Mouse (Mus musculus): ENCODE data around the gene Txndc15. TPM values are rescaled to one million over a fixed set of nuclear protein-coding genes. Genes with fewer than 3 reads are reported as not detected.

The Txndc15 gene
- polyA plus RNA-seq, 1 experiment = 63.9 TPM

GRCm38 (mm10) chr13:55727120-55727838 is 12.8 kb downstream of the Txndc15 start, which contains the start of gene Pcbd2:
Gene Pcbd2 (plus strand): TSS chr13:55727368.
- TF ChIP-seq POLR2A (IDR thresholded peaks at IDR 0.05; ENCODE audit: extremely low read depth, insufficient read depth, low read length) (peak; percentile 14; the same call in 1 of the 2 replicates), CTCF (IDR thresholded peaks at IDR 0.05; ENCODE audit: extremely low read depth, insufficient read depth, low read length) (no peak)
- Histone ChIP-seq H3K4me3 (ENCODE audit: insufficient read depth, low read length) (peak within 1 kb of the TSS; percentile 92), H3K27ac (ENCODE audit: insufficient read depth, low read length) (peak within 1 kb of the TSS; percentile 97), H3K4me1 (ENCODE audit: control insufficient read depth, insufficient read depth, low read length) (no peaks in the 10 kb centered on the region)

GRCm38 (mm10) chr13:55727839-55728238 is 13.4 kb downstream of the Txndc15 start:
- Histone ChIP-seq H3K27ac (ENCODE audit: insufficient read depth, low read length) (peak overlapping the region; percentile 97), H3K4me3 (ENCODE audit: insufficient read depth, low read length) (peak overlapping the region; percentile 92), H3K4me1 (ENCODE audit: control insufficient read depth, insufficient read depth, low read length) (no peaks in the 10 kb centered on the region)
- no peak for TF ChIP-seq POLR2A (IDR thresholded peaks at IDR 0.05; ENCODE audit: extremely low read depth, insufficient read depth, low read length)
- TF ChIP-seq CTCF (IDR thresholded peaks at IDR 0.05; ENCODE audit: extremely low read depth, insufficient read depth, low read length) = peak; percentile 51; the same call in 1 of the 2 replicates

- no peak overlapping the region for H3K27ac ChIP-seq (ENCODE audit: insufficient read depth, low read length)
- TF ChIP-seq POLR2A (IDR thresholded peaks at IDR 0.05; ENCODE audit: extremely low read depth, insufficient read depth, low read length) = no peak
- TF ChIP-seq CTCF (IDR thresholded peaks at IDR 0.05; ENCODE audit: extremely low read depth, insufficient read depth, low read length) = no peak
These were observed 16.3 kb downstream of the Txndc15 start for GRCm38 (mm10) chr13:55730716-55731115.

GRCm38 (mm10) chr13:55732121-55732520 is 17.7 kb downstream of the Txndc15 start:
- Histone ChIP-seq H3K4me1 (ENCODE audit: control insufficient read depth, insufficient read depth, low read length) (no peaks in the 10 kb centered on the region), H3K27ac (ENCODE audit: insufficient read depth, low read length) (no peak overlapping the region)
- no peak for TF ChIP-seq CTCF (IDR thresholded peaks at IDR 0.05; ENCODE audit: extremely low read depth, insufficient read depth, low read length)
- no peak for TF ChIP-seq POLR2A (IDR thresholded peaks at IDR 0.05; ENCODE audit: extremely low read depth, insufficient read depth, low read length)

More at GRCm38 (mm10) chr13:55730716-55731115, 16.3 kb downstream of the Txndc15 start:
- Histone ChIP-seq H3K4me3 (ENCODE audit: insufficient read depth, low read length) (no peak overlapping the region), H3K4me1 (ENCODE audit: control insufficient read depth, insufficient read depth, low read length) (no peaks in the 10 kb centered on the region)

GRCm38 (mm10) chr13:55733628-55734502 is 19.4 kb downstream of the Txndc15 start:
- H3K4me1 ChIP-seq (ENCODE audit: control insufficient read depth, insufficient read depth, low read length) = no peaks in the 10 kb centered on the region
- TF ChIP-seq CTCF (IDR thresholded peaks at IDR 0.05; ENCODE audit: extremely low read depth, insufficient read depth, low read length) (no peak), POLR2A (IDR thresholded peaks at IDR 0.05; ENCODE audit: extremely low read depth, insufficient read depth, low read length) (no peak)

More at GRCm38 (mm10) chr13:55732121-55732520, 17.7 kb downstream of the Txndc15 start:
- no peak overlapping the region for H3K4me3 ChIP-seq (ENCODE audit: insufficient read depth, low read length)

GRCm38 (mm10) chr13:55737885-55738284 is 23.4 kb downstream of the Txndc15 start:
- TF ChIP-seq POLR2A (IDR thresholded peaks at IDR 0.05; ENCODE audit: extremely low read depth, insufficient read depth, low read length) = no peak
- no peak for TF ChIP-seq CTCF (IDR thresholded peaks at IDR 0.05; ENCODE audit: extremely low read depth, insufficient read depth, low read length)
- no peak overlapping the region for H3K27ac ChIP-seq (ENCODE audit: insufficient read depth, low read length)
- no peak overlapping the region for H3K4me3 ChIP-seq (ENCODE audit: insufficient read depth, low read length)
- H3K4me1 ChIP-seq (ENCODE audit: control insufficient read depth, insufficient read depth, low read length) = peaks cover 4% of the 10 kb centered on the region; the same call in 1 of the 2 replicates

More at GRCm38 (mm10) chr13:55733628-55734502, 19.4 kb downstream of the Txndc15 start:
- Histone ChIP-seq H3K4me3 (ENCODE audit: insufficient read depth, low read length) (no peak overlapping the region), H3K27ac (ENCODE audit: insufficient read depth, low read length) (no peak overlapping the region)

- Histone ChIP-seq H3K27ac (ENCODE audit: insufficient read depth, low read length) (no peak overlapping the region), H3K4me3 (ENCODE audit: insufficient read depth, low read length) (no peak overlapping the region), H3K4me1 (ENCODE audit: control insufficient read depth, insufficient read depth, low read length) (peaks cover 4% of the 10 kb centered on the region; the same call in 1 of the 2 replicates)
- TF ChIP-seq CTCF (IDR thresholded peaks at IDR 0.05; ENCODE audit: extremely low read depth, insufficient read depth, low read length) (no peak), POLR2A (IDR thresholded peaks at IDR 0.05; ENCODE audit: extremely low read depth, insufficient read depth, low read length) (no peak)
These were observed 27.9 kb downstream of the Txndc15 start for GRCm38 (mm10) chr13:55742306-55742705.

- no peak overlapping the region for H3K4me3 ChIP-seq (ENCODE audit: insufficient read depth, low read length)
- H3K27ac ChIP-seq (ENCODE audit: insufficient read depth, low read length) = no peak overlapping the region
- H3K4me1 ChIP-seq (ENCODE audit: control insufficient read depth, insufficient read depth, low read length) = no peaks in the 10 kb centered on the region
- TF ChIP-seq POLR2A (IDR thresholded peaks at IDR 0.05; ENCODE audit: extremely low read depth, insufficient read depth, low read length) (no peak), CTCF (IDR thresholded peaks at IDR 0.05; ENCODE audit: extremely low read depth, insufficient read depth, low read length) (no peak)
These were observed 39.9 kb downstream of the Txndc15 start for GRCm38 (mm10) chr13:55754380-55754779.

GRCm38 (mm10) chr13:55756789-55757188 is 42.3 kb downstream of the Txndc15 start:
- no peak for TF ChIP-seq CTCF (IDR thresholded peaks at IDR 0.05; ENCODE audit: extremely low read depth, insufficient read depth, low read length)
- TF ChIP-seq POLR2A (IDR thresholded peaks at IDR 0.05; ENCODE audit: extremely low read depth, insufficient read depth, low read length) = no peak
- H3K4me3 ChIP-seq (ENCODE audit: insufficient read depth, low read length) = no peak overlapping the region
- no peak overlapping the region for H3K27ac ChIP-seq (ENCODE audit: insufficient read depth, low read length)
- H3K4me1 ChIP-seq (ENCODE audit: control insufficient read depth, insufficient read depth, low read length) = no peaks in the 10 kb centered on the region

All from cortical plate, adult 2 months (tissue).